Mouse (Mus musculus) ES-Bruce4 (cell line): ENCODE measurements around the gene Usp51.

Source experiments
- CTCF ChIP-seq: IDR thresholded peaks from one replicate; pipeline ENCODE4 v1.8.1; 2011; ENCODE audit warnings: low read depth, low read length
- EP300 ChIP-seq: IDR thresholded peaks from 2 replicates; pipeline ENCODE4 v1.6.1; 2011; ENCODE audit warnings: low read depth, low read length; ENCODE audit not compliant: insufficient read depth

- TF ChIP-seq EP300, result no peak
- TF ChIP-seq CTCF, result no peak
These were observed 36.7 kb upstream of the Usp51 start for GRCm38 (mm10) chrX:152969606-152970005.
